ENCODE assay signal across 26 mouse cellular contexts in genomic region chr1:152721535-152722198, GRCm38 (mm10). TPM values are rescaled to one million over a fixed set of nuclear protein-coding genes. Genes with fewer than 3 reads are reported as not detected.
DNase-seq lines count a peak whose midpoint lies in the region; ATAC-seq and TF ChIP-seq lines count a peak whose summit lies in the region.
"Had no signal": no experiment of that assay in that cellular context is flagged by ENCODE, and none has a peak within 500 bp of the region (broad histone marks: within the 10 kb centered on the region; RNA-seq: fewer than 3 reads in every experiment).

No protein-coding gene starts in this region.

- no peak for ATAC-seq in heart, embryonic 12.5 days (ENCODE audit: insufficient number of reproducible peaks, low FRiP score)
- ATAC-seq in lung, postnatal 0 days: peak; percentile 40; the same call in 1 of the 2 replicates
- ATAC-seq in intestine, embryonic 16.5 days: peak; percentile 54
- ATAC-seq in CD4-positive, CD25-positive, alpha-beta regulatory T cell, adult 4 months: no peak
- ATAC-seq: midbrain, embryonic 15.5 days had no signal

- H3K27me3 ChIP-seq in heart, embryonic 12.5 days (replicated peaks): no peaks in the 10 kb centered on the region
- no peaks in the 10 kb centered on the region for H3K27me3 ChIP-seq in lung, postnatal 0 days (replicated peaks; ENCODE audit: insufficient read depth, low read length)
- H3K27me3 ChIP-seq in intestine, embryonic 16.5 days (replicated peaks; ENCODE audit: control insufficient read depth, insufficient read depth, low read length): no peaks in the 10 kb centered on the region
- H3K27me3 ChIP-seq: forebrain, embryonic 12.5 days; limb, embryonic 15.5 days; midbrain, embryonic 15.5 days had no signal

- no peak for TF ChIP-seq CTCF in lung, postnatal 0 days (IDR thresholded peaks at IDR 0.05)

- H3K4me2 ChIP-seq in heart, embryonic 12.5 days: no peak overlapping the region
- H3K4me2 ChIP-seq in lung, postnatal 0 days (replicated peaks; ENCODE audit: low read depth, low read length): no peak overlapping the region
- no peak overlapping the region for H3K4me2 ChIP-seq in intestine, embryonic 16.5 days (ENCODE audit: low read depth, low read length)
- H3K4me2 ChIP-seq: forebrain, embryonic 12.5 days; limb, embryonic 15.5 days; midbrain, embryonic 15.5 days had no signal

- DNase-seq in heart, postnatal 10 days: no peak
- DNase-seq in lung, postnatal 0 days (ENCODE audit: low spot score): peak; percentile 18
- DNase-seq in lung, postnatal 4 days: no peak
- DNase-seq in ES-E14 (ENCODE audit: low read depth, low spot score): peak; percentile 37
- no peak for DNase-seq in cerebellum, adult 8-10 months
- DNase-seq: cerebellum, adult 9-10 months; kidney, adult 11 months; lung, postnatal 14 days; retina, postnatal 1 day; right cerebral cortex, postnatal 4 days had no signal

- H3K4me1 ChIP-seq in heart, embryonic 12.5 days (replicated peaks): peaks cover 45% of the 10 kb centered on the region
- no peaks in the 10 kb centered on the region; the same call in 1 of the 2 replicates for H3K4me1 ChIP-seq in lung, postnatal 0 days (ENCODE audit: insufficient read depth, low read depth, low read length)
- peaks cover 2 to 4% of the 10 kb centered on the region in 2 experiments; a peak in 2 of 4 replicates for H3K4me1 ChIP-seq in ES-E14 (ENCODE audit: control insufficient read depth in 2 of 2, insufficient read depth in 2 of 2, low read length in 2 of 2, poor library complexity in 1 of 2)
- peaks cover 4% of the 10 kb centered on the region; the same call in 1 of the 2 replicates for H3K4me1 ChIP-seq in intestine, embryonic 16.5 days (ENCODE audit: control insufficient read depth, insufficient read depth, low read length)
- H3K4me1 ChIP-seq: forebrain, embryonic 12.5 days; midbrain, embryonic 15.5 days had no signal

- TF ChIP-seq EP300 in lung, postnatal 0 days (IDR thresholded peaks at IDR 0.05): no peak

- H3K9ac ChIP-seq in heart, embryonic 12.5 days: no peak overlapping the region
- no peak overlapping the region for H3K9ac ChIP-seq in lung, postnatal 0 days (replicated peaks; ENCODE audit: low read depth)
- no peak overlapping the region; the same call in 1 of the 2 replicates for H3K9ac ChIP-seq in ES-E14 (ENCODE audit: insufficient read depth, low read depth, low read length, poor library complexity, severe bottlenecking)
- H3K9ac ChIP-seq in intestine, embryonic 16.5 days (ENCODE audit: low read depth, low read length): no peak overlapping the region
- H3K9ac ChIP-seq: forebrain, embryonic 12.5 days; limb, embryonic 15.5 days; midbrain, embryonic 15.5 days had no signal

- in situ Hi-C loops in ES-E14 (cut with MboI; ENCODE audit: low sequenced_read_pairs in 2 of 2, unreplicated experiment in 2 of 2): no loop called here

- intact Hi-C loops in heart, postnatal 10 days (cut with DNase I): no loop called here

- no peaks in the 10 kb centered on the region for H3K36me3 ChIP-seq in heart, embryonic 12.5 days
- no peaks in the 10 kb centered on the region for H3K36me3 ChIP-seq in lung, postnatal 0 days (ENCODE audit: insufficient read depth, low read length)
- no peaks in the 10 kb centered on the region for H3K36me3 ChIP-seq in ES-E14 (ENCODE audit: control insufficient read depth, insufficient read depth, low read length, poor library complexity, severe bottlenecking)
- no peaks in the 10 kb centered on the region for H3K36me3 ChIP-seq in intestine, embryonic 16.5 days (ENCODE audit: control insufficient read depth, insufficient read depth, low read length)
- H3K36me3 ChIP-seq: forebrain, embryonic 12.5 days; limb, embryonic 15.5 days; midbrain, embryonic 15.5 days had no signal

- H3K4me3 ChIP-seq in heart, embryonic 12.5 days: no peak overlapping the region
- no peak overlapping the region for H3K4me3 ChIP-seq in lung, postnatal 0 days (ENCODE audit: low read depth, low read length)
- H3K4me3 ChIP-seq in ES-E14 (ENCODE audit: insufficient read depth in 1 of 2, low read depth in 1 of 2, low read length in 2 of 2, poor library complexity in 1 of 2, severe bottlenecking in 1 of 2): no peak overlapping the region
- no peak overlapping the region for H3K4me3 ChIP-seq in intestine, embryonic 16.5 days (ENCODE audit: low read length)
- H3K4me3 ChIP-seq: forebrain, embryonic 12.5 days; limb, embryonic 15.5 days; midbrain, embryonic 15.5 days had no signal

- WGBS in heart, embryonic 12.5 days: 85% methylated on average over 11 of the region's 11 CpGs
- 83% methylated on average over 11 of the region's 11 CpGs for WGBS in lung, postnatal 0 days
- 79% methylated on average over 11 of the region's 11 CpGs for WGBS in intestine, embryonic 16.5 days

- no peaks in the 10 kb centered on the region for H3K9me3 ChIP-seq in heart, embryonic 12.5 days (replicated peaks)
- no peaks in the 10 kb centered on the region for H3K9me3 ChIP-seq in lung, postnatal 0 days (ENCODE audit: low read length)
- no peaks in the 10 kb centered on the region for H3K9me3 ChIP-seq in ES-E14 (ENCODE audit: control insufficient read depth, insufficient read depth, low read depth, low read length)
- H3K9me3 ChIP-seq in intestine, embryonic 16.5 days (ENCODE audit: control insufficient read depth, low read length): no peaks in the 10 kb centered on the region
- H3K9me3 ChIP-seq: forebrain, embryonic 12.5 days; limb, embryonic 15.5 days; midbrain, embryonic 15.5 days had no signal

- peak overlapping the region; percentile 51 for H3K27ac ChIP-seq in heart, embryonic 12.5 days (ENCODE audit: poor library complexity, severe bottlenecking)
- no peak overlapping the region for H3K27ac ChIP-seq in lung, postnatal 0 days (ENCODE audit: low read length)
- H3K27ac ChIP-seq in ES-E14 (ENCODE audit: insufficient read depth, low read depth, low read length, poor library complexity, severe bottlenecking): no peak overlapping the region
- no peak overlapping the region for H3K27ac ChIP-seq in intestine, embryonic 16.5 days (ENCODE audit: low read length)
- H3K27ac ChIP-seq: forebrain, embryonic 12.5 days; kidney, postnatal 0 days; limb, embryonic 15.5 days; midbrain, embryonic 15.5 days had no signal

TF ChIP-seq in ES-E14, 5 proteins besides CTCF, POLR2A, EP300 and RAD21:
- TF ChIP-seq MAFK (IDR thresholded peaks at IDR 0.05; ENCODE audit: insufficient read depth, low read depth, low read length) (no peak), ZNF384 (IDR thresholded peaks at IDR 0.05; ENCODE audit: low read depth, low read length) (no peak), CHD2 (IDR thresholded peaks at IDR 0.05; ENCODE audit: low read depth, low read length) (no peak), ZC3H11A (IDR thresholded peaks at IDR 0.05; ENCODE audit: borderline replicate concordance, low read depth, low read length) (no peak), HCFC1 (IDR thresholded peaks at IDR 0.05; ENCODE audit: borderline replicate concordance, insufficient read depth, low read length) (no peak)

RNA-seq across cellular contexts. Expression of gene Apobec4, which starts 28.7 kb away (rescaled TPM):
- not detected in 2 replicates for polyA plus RNA-seq in heart, embryonic 12.5 days (2016; fragmentation: Nextera tagmentation; extraction: Ambion mirVana)
- total RNA-seq in heart, postnatal 10 days (2021): not detected
- polyA plus RNA-seq in lung, postnatal 0 days (2015; fragmentation: Nextera tagmentation; extraction: Ambion mirVana): 0.50 and 0.74 TPM in 2 replicates
- total RNA-seq in ES-E14 (2012; rRNA removed): not detected in 2 replicates
- polyA plus RNA-seq in intestine, embryonic 16.5 days (2015; fragmentation: Nextera tagmentation; extraction: Ambion mirVana): not detected in 2 replicates
- polyA plus RNA-seq in CD4-positive, CD25-positive, alpha-beta regulatory T cell, adult 4 months (2017; shearing (Covaris generic)): not detected
- total RNA-seq: adrenal gland, postnatal 4 days; common myeloid progenitor, adult 5-6 weeks; gastrocnemius, adult 8-10 months; granulocyte monocyte progenitor cell, adult 5-6 weeks; hematopoietic stem cell, adult 5-6 weeks; left cerebral cortex, postnatal 25 days had no signal
- polyA plus RNA-seq: embryonic facial prominence, embryonic 11.5 days; forebrain, embryonic 12.5 days; frontal cortex, adult 2 months; kidney, postnatal 0 days; limb, embryonic 15.5 days; liver, embryonic 16.5 days; midbrain, embryonic 15.5 days had no signal

RNA-seq across cellular contexts. Expression of gene Rgl1, which starts 44.5 kb away (rescaled TPM):
- 66.1 and 73.5 TPM in 2 replicates for polyA plus RNA-seq in heart, embryonic 12.5 days (2016; fragmentation: Nextera tagmentation; extraction: Ambion mirVana)
- total RNA-seq in heart, postnatal 10 days (2021): 10 to 100 TPM; 59.3 to 72.0 TPM
- 33.2 and 44.4 TPM in 2 replicates for polyA plus RNA-seq in lung, postnatal 0 days (2015; fragmentation: Nextera tagmentation; extraction: Ambion mirVana)
- 1.2 and 1.3 TPM in 2 replicates for total RNA-seq in ES-E14 (2012; rRNA removed)
- 45.4 and 45.8 TPM in 2 replicates for polyA plus RNA-seq in intestine, embryonic 16.5 days (2015; fragmentation: Nextera tagmentation; extraction: Ambion mirVana)
- under 1 TPM; 0.09 to 0.19 TPM for polyA plus RNA-seq in CD4-positive, CD25-positive, alpha-beta regulatory T cell, adult 4 months (2017; shearing (Covaris generic))

RNA-seq across cellular contexts. Expression of gene Arpc5, which starts 44.7 kb away (rescaled TPM):
- 245 and 249 TPM in 2 replicates for polyA plus RNA-seq in heart, embryonic 12.5 days (2016; fragmentation: Nextera tagmentation; extraction: Ambion mirVana)
- 10 to 100 TPM; 81.2 to 86.1 TPM for total RNA-seq in heart, postnatal 10 days (2021)
- 376 and 377 TPM in 2 replicates for polyA plus RNA-seq in lung, postnatal 0 days (2015; fragmentation: Nextera tagmentation; extraction: Ambion mirVana)
- 61.0 and 95.0 TPM in 2 replicates for total RNA-seq in ES-E14 (2012; rRNA removed)
- polyA plus RNA-seq in intestine, embryonic 16.5 days (2015; fragmentation: Nextera tagmentation; extraction: Ambion mirVana): 372 and 389 TPM in 2 replicates
- polyA plus RNA-seq in CD4-positive, CD25-positive, alpha-beta regulatory T cell, adult 4 months (2017; shearing (Covaris generic)): 100 to 1,000 TPM; 479 to 556 TPM

Comparison
In these comparisons a context has a peak if more than half of its experiments do, and no peak if none do; other contexts are left out.
1. DNase-seq: peak in lung, postnatal 0 days (single experiment) and ES-E14 (single experiment); none in heart, postnatal 10 days (0 of 2), lung, postnatal 4 days (0 of 2) and cerebellum, adult 8-10 months (single experiment).
2. ATAC-seq: peak in lung, postnatal 0 days (single experiment) and intestine, embryonic 16.5 days (single experiment); none in heart, embryonic 12.5 days (single experiment) and CD4-positive, CD25-positive, alpha-beta regulatory T cell, adult 4 months (single experiment).
3. RNA of gene Rgl1, which starts 44.5 kb away (polyA plus RNA-seq): 66.1 to 73.5 TPM in heart, embryonic 12.5 days, 45.4 to 45.8 TPM in intestine, embryonic 16.5 days and 33.2 to 44.4 TPM in lung, postnatal 0 days; 0.09 to 0.19 TPM in CD4-positive, CD25-positive, alpha-beta regulatory T cell, adult 4 months; every median in the first group is over 10 times any median in the second.